Mouse (Mus musculus): ENCODE results near the gene Ehbp1l1. TPM values are rescaled to one million over a fixed set of nuclear protein-coding genes. Genes with fewer than 3 reads are reported as not detected.
A peak's percentile ranks its signal among the peaks of the same experiment; 100 is the strongest.

Ehbp1l1 gene
- polyA plus RNA-seq, 1 experiment from 2014 or later, result 92.3 TPM

DNA sequence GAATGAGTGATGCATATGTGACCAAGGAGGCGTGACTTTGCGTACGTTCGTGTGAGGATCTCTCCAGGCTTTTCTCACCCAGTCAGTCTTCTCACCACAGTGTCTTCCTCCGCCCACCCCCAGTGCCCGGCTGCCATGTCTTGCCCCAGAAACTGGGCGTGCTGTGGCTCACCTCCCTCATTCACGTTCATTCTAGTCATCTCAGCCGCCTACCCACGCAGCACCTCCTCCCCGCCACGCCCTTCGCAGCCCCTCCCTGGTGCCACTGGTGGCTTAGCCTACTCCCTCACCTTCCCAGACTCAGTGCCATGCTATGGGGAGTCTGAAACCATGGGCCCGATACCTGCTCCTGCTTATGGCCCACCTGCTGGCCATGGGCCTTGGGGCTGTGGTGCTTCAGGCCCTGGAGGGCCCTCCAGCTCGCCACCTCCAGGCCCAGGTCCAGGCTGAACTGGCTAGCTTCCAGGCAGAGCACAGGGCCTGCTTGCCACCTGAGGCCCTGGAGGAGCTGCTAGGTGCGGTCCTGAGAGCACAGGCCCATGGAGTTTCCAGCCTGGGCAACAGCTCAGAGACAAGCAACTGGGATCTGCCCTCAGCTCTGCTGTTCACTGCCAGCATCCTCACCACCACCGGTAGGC, 21.8 kb downstream of the Ehbp1l1 start, which contains the start of gene Kcnk7:
Kcnk7 (plus strand) TSS at position 205 of the 638 bp plus-strand sequence.
- Histone ChIP-seq H3K27me3 (ENCODE audit: control insufficient read depth, insufficient read depth, low read length) (no peaks in the 10 kb centered on the region), H3K9ac (ENCODE audit: low read length) (no peak within 1 kb of the TSS), H3K9me3 (replicated peaks; ENCODE audit: control insufficient read depth, low read length) (no peaks in the 10 kb centered on the region), H3K4me3 (ENCODE audit: low read length) (no peak within 1 kb of the TSS), H3K4me2 (ENCODE audit: low read depth, low read length) (no peak within 1 kb of the TSS), H3K36me3 (ENCODE audit: control insufficient read depth, insufficient read depth) (peaks cover 39% of the 10 kb centered on the region), H3K27ac (ENCODE audit: low read length) (peak within 1 kb of the TSS; percentile 33), H3K4me1 (ENCODE audit: control insufficient read depth, insufficient read depth, low read length) (peaks cover 17% of the 10 kb centered on the region)
- 69% methylated on average over 17 of the region's 17 CpGs for WGBS
- peak; percentile 32; the same call in 1 of the 2 replicates for ATAC-seq (replicated peaks; ENCODE audit: extremely low read depth, insufficient read depth, low FRiP score)

DNA sequence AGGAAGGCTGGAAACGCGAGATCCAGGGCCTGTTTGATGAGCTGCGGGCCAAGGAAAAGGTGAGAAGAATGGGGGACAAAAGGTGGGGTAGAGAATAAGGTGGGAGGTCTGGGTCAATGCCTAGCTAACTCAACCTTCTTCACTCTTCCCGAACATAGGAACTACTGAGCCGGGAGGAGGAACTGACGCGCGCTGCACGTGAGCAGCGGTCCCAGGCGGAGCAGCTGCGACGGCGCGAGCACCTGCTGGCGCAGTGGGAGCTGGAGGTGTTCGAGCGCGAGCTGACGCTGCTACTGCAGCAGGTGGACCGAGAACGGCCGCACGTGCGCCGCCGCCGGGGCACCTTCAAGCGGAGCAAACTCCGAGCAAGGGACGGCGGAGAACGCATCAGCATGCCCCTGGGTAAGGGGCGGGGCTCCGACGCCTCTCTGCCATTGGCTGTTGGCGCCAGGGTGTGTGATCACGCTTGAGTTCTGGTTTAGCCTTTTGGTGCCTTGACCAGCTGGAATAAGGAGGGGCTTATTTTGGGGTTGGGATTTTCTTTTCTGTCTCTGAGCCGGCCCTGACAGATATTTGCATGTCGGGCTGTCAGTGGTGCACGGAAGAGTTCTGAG, 30.2 kb downstream of the Ehbp1l1 start:
- no peak overlapping the region for H3K9ac ChIP-seq (ENCODE audit: low read length)
- no peaks in the 10 kb centered on the region for H3K27me3 ChIP-seq (ENCODE audit: control insufficient read depth, insufficient read depth, low read length)
- H3K27ac ChIP-seq (ENCODE audit: low read length), result no peak overlapping the region
- no peaks in the 10 kb centered on the region for H3K9me3 ChIP-seq (replicated peaks; ENCODE audit: control insufficient read depth, low read length)
- no peak overlapping the region for H3K4me3 ChIP-seq (ENCODE audit: low read length)
- peak overlapping the region; percentile 7; the same call in 1 of the 2 replicates for H3K4me2 ChIP-seq (ENCODE audit: low read depth, low read length)
- WGBS, result 38% methylated on average over 41 of the region's 41 CpGs
- peaks cover 49% of the 10 kb centered on the region for H3K36me3 ChIP-seq (ENCODE audit: control insufficient read depth, insufficient read depth)
- no peak for ATAC-seq (replicated peaks; ENCODE audit: extremely low read depth, insufficient read depth, low FRiP score)
- peaks cover 6% of the 10 kb centered on the region for H3K4me1 ChIP-seq (ENCODE audit: control insufficient read depth, insufficient read depth, low read length)

DNA sequence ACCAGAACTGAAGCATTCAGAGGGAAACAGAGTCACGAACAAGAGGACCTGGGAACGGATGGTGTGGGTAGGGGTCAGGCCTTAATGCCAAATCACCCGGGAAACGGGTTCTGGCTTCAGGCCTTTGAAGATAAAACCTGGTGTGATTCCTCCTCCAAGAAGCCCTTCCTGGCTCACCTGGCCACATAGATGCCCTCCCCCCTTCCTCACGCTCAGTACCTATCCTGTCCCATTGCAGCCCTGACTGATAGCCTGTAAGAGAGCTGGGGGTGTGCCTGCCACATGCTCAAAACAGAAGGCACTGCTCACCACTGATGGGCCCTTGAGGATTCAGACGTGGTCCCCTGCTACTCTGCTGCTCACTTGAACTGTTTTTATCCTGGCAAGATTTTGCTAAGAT, 32.3 kb downstream of the Ehbp1l1 start:
- Histone ChIP-seq H3K9me3 (replicated peaks; ENCODE audit: control insufficient read depth, low read length) (no peaks in the 10 kb centered on the region), H3K27ac (ENCODE audit: low read length) (peak overlapping the region; percentile 94), H3K4me1 (ENCODE audit: control insufficient read depth, insufficient read depth, low read length) (peaks cover 14% of the 10 kb centered on the region), H3K36me3 (ENCODE audit: control insufficient read depth, insufficient read depth) (peaks cover 36% of the 10 kb centered on the region), H3K4me2 (ENCODE audit: low read depth, low read length) (peak overlapping the region; percentile 99), H3K4me3 (ENCODE audit: low read length) (no peak overlapping the region), H3K27me3 (ENCODE audit: control insufficient read depth, insufficient read depth, low read length) (no peaks in the 10 kb centered on the region), H3K9ac (ENCODE audit: low read length) (no peak overlapping the region)
- 79% methylated on average over 6 of the region's 6 CpGs for WGBS
- ATAC-seq (replicated peaks; ENCODE audit: extremely low read depth, insufficient read depth, low FRiP score), result no peak

DNA sequence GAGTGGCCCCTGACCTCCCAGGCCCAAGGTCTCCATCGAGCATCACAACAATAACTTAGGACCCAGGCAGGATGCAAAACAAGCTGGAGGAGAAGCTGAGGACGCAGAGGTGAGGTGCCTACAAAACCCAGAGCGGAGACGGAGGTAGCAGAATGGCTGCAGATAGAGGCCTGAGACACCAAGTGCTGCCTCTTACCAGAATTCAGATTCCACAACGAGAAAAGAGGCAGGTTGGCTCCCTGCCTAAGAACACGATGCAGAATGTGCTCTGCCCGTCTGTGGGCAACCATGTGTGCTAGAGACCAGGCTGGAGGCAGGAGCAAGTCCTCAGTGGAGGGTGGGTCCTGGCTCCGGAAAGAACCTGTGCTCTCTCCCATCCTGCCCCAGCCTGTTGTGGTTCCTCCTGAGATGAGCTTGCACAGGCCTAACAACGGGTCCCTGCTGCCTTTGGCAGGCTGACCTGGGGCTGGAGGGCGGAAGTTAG, 33.2 kb downstream of the Ehbp1l1 start:
- WGBS, result 55% methylated on average over 10 of the region's 10 CpGs
- H3K9me3 ChIP-seq (replicated peaks; ENCODE audit: control insufficient read depth, low read length), result no peaks in the 10 kb centered on the region
- H3K4me1 ChIP-seq (ENCODE audit: control insufficient read depth, insufficient read depth, low read length), result peaks cover 14% of the 10 kb centered on the region
- peak overlapping the region; percentile 99 for H3K4me2 ChIP-seq (ENCODE audit: low read depth, low read length)
- H3K27ac ChIP-seq (ENCODE audit: low read length), result peak overlapping the region; percentile 94
- peak overlapping the region; percentile 88 for H3K9ac ChIP-seq (ENCODE audit: low read length)
- H3K4me3 ChIP-seq (ENCODE audit: low read length), result peak overlapping the region; percentile 77
- no peak for ATAC-seq (replicated peaks; ENCODE audit: extremely low read depth, insufficient read depth, low FRiP score)
- H3K27me3 ChIP-seq (ENCODE audit: control insufficient read depth, insufficient read depth, low read length), result no peaks in the 10 kb centered on the region
- peaks cover 29% of the 10 kb centered on the region for H3K36me3 ChIP-seq (ENCODE audit: control insufficient read depth, insufficient read depth)

DNA sequence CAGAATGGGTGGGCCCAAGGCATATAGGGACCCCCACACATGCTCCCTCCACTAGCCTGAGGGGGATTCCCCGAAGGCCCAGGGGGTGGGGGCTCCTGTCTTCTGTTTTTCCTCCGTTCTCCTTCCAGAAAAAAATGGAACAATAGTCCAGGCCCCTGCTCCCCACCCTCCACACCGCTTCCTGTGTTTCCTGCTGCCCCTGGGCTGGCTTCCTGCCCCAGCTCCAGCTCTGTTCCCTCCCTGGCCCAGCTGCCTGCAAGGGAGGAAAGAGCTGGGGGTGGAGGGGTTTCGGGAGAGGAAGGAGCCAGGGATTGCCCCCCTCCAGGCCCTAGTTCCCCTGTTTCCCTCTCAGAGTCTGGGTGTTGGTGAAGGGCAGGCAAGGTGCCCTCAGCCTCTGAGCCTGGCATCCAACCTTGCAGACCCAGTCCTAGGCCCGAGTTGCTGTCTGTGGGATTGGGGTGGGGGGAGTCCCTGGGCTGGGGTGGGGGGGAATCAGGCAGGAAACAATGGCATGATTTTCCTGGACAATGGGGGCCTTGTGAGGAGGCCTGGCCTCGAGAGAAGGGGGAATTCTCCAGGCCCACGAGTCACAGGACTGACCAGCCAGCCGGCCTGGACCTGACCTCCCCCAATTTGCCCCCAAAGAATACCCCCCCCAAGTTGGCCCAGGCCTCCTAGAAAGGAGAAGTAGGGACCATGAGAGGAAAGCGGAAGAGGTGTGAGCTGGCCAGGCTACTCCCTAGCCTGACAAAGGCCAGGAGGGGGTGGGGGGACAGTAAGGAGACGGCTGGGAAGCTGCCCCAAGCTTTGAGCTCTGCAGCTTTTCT, 33.8 kb downstream of the Ehbp1l1 start:
- Histone ChIP-seq H3K4me3 (ENCODE audit: low read length) (peak overlapping the region; percentile 77), H3K27me3 (ENCODE audit: control insufficient read depth, insufficient read depth, low read length) (no peaks in the 10 kb centered on the region), H3K27ac (ENCODE audit: low read length) (peak overlapping the region; percentile 94), H3K9ac (ENCODE audit: low read length) (peak overlapping the region; percentile 88), H3K4me1 (ENCODE audit: control insufficient read depth, insufficient read depth, low read length) (peaks cover 21% of the 10 kb centered on the region), H3K4me2 (ENCODE audit: low read depth, low read length) (peak overlapping the region; percentile 99), H3K36me3 (ENCODE audit: control insufficient read depth, insufficient read depth) (peaks cover 23% of the 10 kb centered on the region), H3K9me3 (replicated peaks; ENCODE audit: control insufficient read depth, low read length) (no peaks in the 10 kb centered on the region)
- WGBS, result 53% methylated on average over 10 of the region's 10 CpGs
- peak; percentile 25 for ATAC-seq (replicated peaks; ENCODE audit: extremely low read depth, insufficient read depth, low FRiP score)

DNA sequence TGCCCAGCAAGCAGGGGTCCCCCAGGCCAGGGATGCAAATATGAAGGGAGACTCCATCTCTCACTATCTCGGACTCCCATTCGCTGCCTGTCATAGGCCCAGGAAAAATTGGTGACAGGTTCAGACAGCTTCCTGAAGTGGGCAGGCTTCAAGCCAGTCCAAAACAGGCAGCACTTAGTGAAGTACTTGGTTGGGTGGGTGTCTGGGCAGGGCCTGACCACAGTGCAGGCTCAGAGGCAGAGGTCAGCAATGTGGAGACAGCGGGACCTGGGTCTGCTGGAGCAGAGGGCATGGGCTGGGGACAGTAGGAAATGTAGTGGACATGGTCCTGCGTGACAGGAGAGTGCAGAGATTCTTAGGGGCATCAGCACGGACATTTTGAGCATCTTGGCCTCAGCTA, 34.5 kb downstream of the Ehbp1l1 start:
- H3K4me2 ChIP-seq (ENCODE audit: low read depth, low read length), result peak overlapping the region; percentile 99
- ATAC-seq (replicated peaks; ENCODE audit: extremely low read depth, insufficient read depth, low FRiP score), result no peak
- H3K9ac ChIP-seq (ENCODE audit: low read length), result peak overlapping the region; percentile 88
- H3K4me3 ChIP-seq (ENCODE audit: low read length), result peak overlapping the region; percentile 77
- H3K27ac ChIP-seq (ENCODE audit: low read length), result peak overlapping the region; percentile 94
- no peaks in the 10 kb centered on the region for H3K27me3 ChIP-seq (ENCODE audit: control insufficient read depth, insufficient read depth, low read length)
- H3K4me1 ChIP-seq (ENCODE audit: control insufficient read depth, insufficient read depth, low read length), result peaks cover 21% of the 10 kb centered on the region
- H3K36me3 ChIP-seq (ENCODE audit: control insufficient read depth, insufficient read depth), result peaks cover 17% of the 10 kb centered on the region
- 45% methylated on average over 5 of the region's 5 CpGs for WGBS
- no peaks in the 10 kb centered on the region for H3K9me3 ChIP-seq (replicated peaks; ENCODE audit: control insufficient read depth, low read length)

DNA sequence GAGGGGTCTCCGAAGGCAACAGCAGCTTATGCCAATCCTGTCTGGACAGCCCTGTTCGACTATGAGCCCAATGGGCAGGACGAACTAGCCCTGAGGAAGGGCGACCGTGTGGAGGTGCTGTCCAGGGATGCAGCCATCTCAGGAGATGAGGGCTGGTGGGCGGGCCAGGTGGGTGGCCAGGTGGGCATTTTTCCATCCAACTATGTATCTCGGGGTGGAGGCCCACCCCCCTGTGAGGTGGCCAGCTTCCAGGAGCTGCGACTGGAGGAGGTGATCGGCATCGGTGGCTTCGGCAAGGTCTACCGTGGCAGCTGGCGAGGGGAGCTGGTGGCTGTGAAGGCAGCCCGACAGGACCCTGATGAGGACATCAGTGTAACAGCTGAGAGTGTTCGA, 35.8 kb downstream of the Ehbp1l1 start:
- H3K27me3 ChIP-seq (ENCODE audit: control insufficient read depth, insufficient read depth, low read length), result no peaks in the 10 kb centered on the region
- 44% methylated on average over 15 of the region's 15 CpGs for WGBS
- H3K36me3 ChIP-seq (ENCODE audit: control insufficient read depth, insufficient read depth), result peaks cover 17% of the 10 kb centered on the region
- H3K9ac ChIP-seq (ENCODE audit: low read length), result peak overlapping the region; percentile 88
- H3K4me3 ChIP-seq (ENCODE audit: low read length), result peak overlapping the region; percentile 77
- peaks cover 21% of the 10 kb centered on the region for H3K4me1 ChIP-seq (ENCODE audit: control insufficient read depth, insufficient read depth, low read length)
- H3K27ac ChIP-seq (ENCODE audit: low read length), result peak overlapping the region; percentile 94
- no peak for ATAC-seq (replicated peaks; ENCODE audit: extremely low read depth, insufficient read depth, low FRiP score)
- no peaks in the 10 kb centered on the region for H3K9me3 ChIP-seq (replicated peaks; ENCODE audit: control insufficient read depth, low read length)
- peak overlapping the region; percentile 99 for H3K4me2 ChIP-seq (ENCODE audit: low read depth, low read length)

DNA sequence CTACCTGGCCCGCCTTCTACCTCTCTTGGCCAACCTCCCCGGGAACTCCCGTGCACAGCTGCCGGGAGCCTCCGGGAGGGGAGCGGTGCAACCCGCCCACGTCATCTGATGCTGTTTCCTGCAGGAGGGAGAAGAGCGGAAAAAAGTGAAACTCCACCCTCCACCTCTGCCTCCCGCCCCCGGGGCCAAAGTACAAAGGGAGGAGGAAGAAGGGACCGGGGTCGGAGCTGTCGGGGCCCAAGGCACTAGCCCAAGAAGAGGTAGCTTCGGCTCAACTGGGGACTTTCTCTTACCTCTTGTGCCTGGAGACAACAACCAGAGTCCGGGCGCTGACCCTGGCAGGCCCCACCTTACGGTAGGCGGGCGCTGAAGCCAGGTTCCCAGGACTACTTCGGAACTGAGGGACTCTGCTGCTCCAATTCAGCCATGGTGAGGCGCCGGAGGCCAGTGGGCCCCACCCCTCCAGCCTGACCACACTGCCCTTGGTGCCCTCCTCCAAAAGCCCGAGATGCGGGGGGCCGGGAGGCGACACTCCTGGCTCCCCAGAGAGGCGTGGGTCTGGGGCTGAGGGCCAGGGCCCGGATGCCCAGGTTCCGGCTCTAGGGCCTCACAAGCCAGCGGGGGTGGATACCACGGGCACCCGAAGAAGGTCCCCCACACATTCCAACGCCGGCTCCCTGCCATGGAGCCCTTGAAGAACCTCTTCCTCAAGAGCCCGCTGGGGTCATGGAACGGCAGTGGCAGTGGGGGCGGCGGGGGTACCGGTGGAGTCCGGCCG, 36.4 kb downstream of the Ehbp1l1 start:
- 5% methylated on average over 42 of the region's 42 CpGs for WGBS
- Histone ChIP-seq H3K9ac (ENCODE audit: low read length) (peak overlapping the region; percentile 88), H3K4me2 (ENCODE audit: low read depth, low read length) (peak overlapping the region; percentile 99), H3K27me3 (ENCODE audit: control insufficient read depth, insufficient read depth, low read length) (no peaks in the 10 kb centered on the region), H3K4me1 (ENCODE audit: control insufficient read depth, insufficient read depth, low read length) (peaks cover 21% of the 10 kb centered on the region), H3K9me3 (replicated peaks; ENCODE audit: control insufficient read depth, low read length) (no peaks in the 10 kb centered on the region), H3K4me3 (ENCODE audit: low read length) (peak overlapping the region; percentile 77), H3K36me3 (ENCODE audit: control insufficient read depth, insufficient read depth) (peaks cover 20% of the 10 kb centered on the region), H3K27ac (ENCODE audit: low read length) (peak overlapping the region; percentile 94)
- ATAC-seq (replicated peaks; ENCODE audit: extremely low read depth, insufficient read depth, low FRiP score), result peak; percentile 57
